28 mouse cellular contexts compared by ENCODE assay signal in genomic region chr15:97674423-97674822, GRCm38 (mm10). TPM values are rescaled to one million over a fixed set of nuclear protein-coding genes. Genes with fewer than 3 reads are reported as not detected.
"Had no signal": no experiment of that assay in that cellular context is flagged by ENCODE, and none has a peak within 500 bp of the region (broad histone marks: within the 10 kb centered on the region; RNA-seq: fewer than 3 reads in every experiment).

No protein-coding gene starts in this region.

- H3K27me3 ChIP-seq: embryonic facial prominence, embryonic 12.5 days; embryonic facial prominence, embryonic 13.5 days; embryonic facial prominence, embryonic 15.5 days; forebrain, embryonic 12.5 days had no signal

- DNase-seq: cerebellum, adult 18-20 months; cerebellum, adult 2 months; cerebellum, adult 8-10 months; cerebellum, adult 9-10 months; cerebellum, adult 9-11 months; cerebellum, postnatal 25 days; cerebellum, postnatal 36 days; embryo, embryonic 11 days; forebrain, postnatal 0 days; gastrocnemius, adult 2 months; gastrocnemius, postnatal 10 days; gastrocnemius, postnatal 14 days; gastrocnemius, postnatal 25 days; gastrocnemius, postnatal 36 days; heart, adult 18-20 months; heart, adult 2 months had no signal

- H3K9ac ChIP-seq: embryonic facial prominence, embryonic 12.5 days; embryonic facial prominence, embryonic 13.5 days; embryonic facial prominence, embryonic 15.5 days; forebrain, embryonic 12.5 days; forebrain, postnatal 0 days had no signal

- H3K4me2 ChIP-seq: embryonic facial prominence, embryonic 12.5 days; embryonic facial prominence, embryonic 13.5 days; embryonic facial prominence, embryonic 15.5 days; forebrain, embryonic 12.5 days; heart, embryonic 11.5 days had no signal

- H3K4me1 ChIP-seq: embryonic facial prominence, embryonic 15.5 days had no signal

- H3K27ac ChIP-seq: embryonic facial prominence, embryonic 10.5 days; embryonic facial prominence, embryonic 12.5 days; embryonic facial prominence, embryonic 13.5 days; embryonic facial prominence, embryonic 15.5 days; forebrain, embryonic 10.5 days; forebrain, embryonic 12.5 days; gastrocnemius, adult 2 months; heart, adult 2 months; heart, embryonic 10.5 days had no signal

- H3K4me3 ChIP-seq: embryonic facial prominence, embryonic 10.5 days; embryonic facial prominence, embryonic 12.5 days; embryonic facial prominence, embryonic 13.5 days; embryonic facial prominence, embryonic 15.5 days; erythroblast, embryonic 14.5 days; forebrain, embryonic 10.5 days; forebrain, embryonic 12.5 days; gastrocnemius, adult 2 months; heart, adult 2 months; heart, embryonic 10.5 days had no signal

- H3K9me3 ChIP-seq: embryonic facial prominence, embryonic 10.5 days; embryonic facial prominence, embryonic 12.5 days; embryonic facial prominence, embryonic 13.5 days; embryonic facial prominence, embryonic 15.5 days; forebrain, embryonic 10.5 days; forebrain, embryonic 12.5 days; heart, embryonic 10.5 days had no signal

- ATAC-seq: forebrain, embryonic 14.5 days; forebrain, embryonic 16.5 days; forebrain, postnatal 0 days had no signal

RNA-seq across cellular contexts. Expression of gene Endou, which starts 56.7 kb away (rescaled TPM):
- polyA plus RNA-seq: embryonic facial prominence, embryonic 11.5 days; erythroblast, embryonic 14.5 days; heart, embryonic 11.5 days had no signal
